Comparison of ENCODE assay signal across 14 mouse cellular contexts in genomic region chr1:128659857-128660256, GRCm38 (mm10).
DNase-seq lines count a peak whose midpoint lies in the region; ATAC-seq lines count a peak whose summit lies in the region.
"Had no signal": no experiment of that assay in that cellular context is flagged by ENCODE, and none has a peak within 500 bp of the region (broad histone marks: within the 10 kb centered on the region; RNA-seq: fewer than 3 reads in every experiment).

No protein-coding gene starts in this region.

- no peak overlapping the region for H3K4me3 ChIP-seq in hindbrain, embryonic 14.5 days (replicated peaks; ENCODE audit: low read length)
- H3K4me3 ChIP-seq: embryonic facial prominence, embryonic 12.5 days; liver, embryonic 13.5 days had no signal

- no peaks in the 10 kb centered on the region for H3K9me3 ChIP-seq in hindbrain, embryonic 14.5 days (ENCODE audit: control insufficient read depth, low read length)
- H3K9me3 ChIP-seq: embryonic facial prominence, embryonic 12.5 days; liver, embryonic 13.5 days had no signal

- no peaks in the 10 kb centered on the region for H3K4me1 ChIP-seq in hindbrain, embryonic 14.5 days (replicated peaks; ENCODE audit: control insufficient read depth, insufficient read depth, low read length)
- H3K4me1 ChIP-seq: embryonic facial prominence, embryonic 12.5 days; liver, embryonic 13.5 days had no signal

- WGBS in hindbrain, embryonic 14.5 days, result 9% methylated on average over 1 of the region's 1 CpGs

- peak; percentile 31; the same call in 1 of the 2 replicates for ATAC-seq in hindbrain, embryonic 14.5 days (ENCODE audit: low FRiP score)

- H3K27ac ChIP-seq in hindbrain, embryonic 14.5 days, result no peak overlapping the region
- H3K27ac ChIP-seq: embryonic facial prominence, embryonic 12.5 days; liver, embryonic 13.5 days had no signal

- no peaks in the 10 kb centered on the region for H3K36me3 ChIP-seq in hindbrain, embryonic 14.5 days (replicated peaks; ENCODE audit: control insufficient read depth, insufficient read depth)
- H3K36me3 ChIP-seq: embryonic facial prominence, embryonic 12.5 days; liver, embryonic 13.5 days had no signal

- no peak overlapping the region for H3K9ac ChIP-seq in hindbrain, embryonic 14.5 days
- H3K9ac ChIP-seq: embryonic facial prominence, embryonic 12.5 days; liver, embryonic 13.5 days had no signal

- no peak overlapping the region for H3K4me2 ChIP-seq in hindbrain, embryonic 14.5 days (replicated peaks)
- H3K4me2 ChIP-seq: embryonic facial prominence, embryonic 12.5 days; liver, embryonic 13.5 days had no signal

- peak; percentile 34 for DNase-seq in layer of hippocampus, adult 11-12 months (ENCODE audit: low spot score)
- DNase-seq in layer of hippocampus, postnatal 25 days (ENCODE audit: extremely low spot score in 1 of 2, low spot score in 1 of 2), result no peak
- peak; percentile 32 for DNase-seq in right cerebral cortex, postnatal 25 days
- DNase-seq in right cerebral cortex, postnatal 14 days, result no peak
- DNase-seq in hindbrain, embryonic 14.5 days (ENCODE audit: low spot score), result no peak
- DNase-seq in ovary, postnatal 36 days (ENCODE audit: low spot score), result no peak
- DNase-seq in urinary bladder, postnatal 14 days (ENCODE audit: low spot score), result no peak
- DNase-seq: cerebellum, adult 8-10 months; heart, adult 11 months; heart, postnatal 4 days; kidney, adult 8-10 months; liver, embryonic 13.5 days; thymus, adult 2 months had no signal

- no peaks in the 10 kb centered on the region for H3K27me3 ChIP-seq in hindbrain, embryonic 14.5 days (ENCODE audit: control insufficient read depth, insufficient read depth, low read length)
- H3K27me3 ChIP-seq: embryonic facial prominence, embryonic 12.5 days; liver, embryonic 13.5 days had no signal

Comparison
In these comparisons a context has a peak if more than half of its experiments do, and no peak if none do; other contexts are left out.
1. DNase-seq: peak in layer of hippocampus, adult 11-12 months (single experiment) and right cerebral cortex, postnatal 25 days (single experiment); none in layer of hippocampus, postnatal 25 days (0 of 2), right cerebral cortex, postnatal 14 days (single experiment), hindbrain, embryonic 14.5 days (single experiment), ovary, postnatal 36 days (single experiment) and urinary bladder, postnatal 14 days (single experiment).